Mouse (Mus musculus): ENCODE results near the gene Hoxb7.

DNA sequence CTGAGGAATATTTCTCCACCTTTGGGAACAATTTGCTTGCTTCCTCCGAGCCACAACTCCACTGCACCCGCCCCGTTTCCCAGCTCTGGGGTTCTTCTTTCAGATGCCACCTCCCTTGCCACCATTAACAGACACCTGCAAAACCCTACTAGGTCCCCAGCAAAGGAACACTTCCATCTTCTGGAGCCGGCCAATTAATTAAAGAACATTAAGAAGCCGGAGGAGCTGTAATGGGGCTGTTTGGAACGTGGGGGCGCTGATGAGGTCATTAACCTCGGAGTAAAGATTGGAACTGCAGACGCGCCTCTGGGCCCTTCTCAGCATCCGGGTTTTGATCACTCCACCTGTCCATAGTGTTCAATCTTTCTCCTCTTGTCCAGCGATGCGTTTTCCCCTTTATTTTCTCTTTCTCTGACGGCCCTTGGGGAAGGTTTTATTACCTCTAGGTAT is 30.4 kb upstream of the Hoxb7 start:
- TF ChIP-seq POLR2A (IDR thresholded peaks at IDR 0.05; ENCODE audit: borderline replicate concordance, insufficient read depth, low read length), result no peak
- no peak for TF ChIP-seq CTCF (IDR thresholded peaks at IDR 0.05; ENCODE audit: borderline replicate concordance, insufficient read depth, low read depth, low read length)
